Mouse (Mus musculus): ENCODE data around the gene Hps5. TPM values are rescaled to one million over a fixed set of nuclear protein-coding genes. Genes with fewer than 3 reads are reported as not detected.
A peak's percentile ranks its signal among the peaks of the same experiment; 100 is the strongest.

The Hps5 gene
- total and polyA plus RNA-seq, 2 experiments: 9.0 to 11.8 TPM

DNA sequence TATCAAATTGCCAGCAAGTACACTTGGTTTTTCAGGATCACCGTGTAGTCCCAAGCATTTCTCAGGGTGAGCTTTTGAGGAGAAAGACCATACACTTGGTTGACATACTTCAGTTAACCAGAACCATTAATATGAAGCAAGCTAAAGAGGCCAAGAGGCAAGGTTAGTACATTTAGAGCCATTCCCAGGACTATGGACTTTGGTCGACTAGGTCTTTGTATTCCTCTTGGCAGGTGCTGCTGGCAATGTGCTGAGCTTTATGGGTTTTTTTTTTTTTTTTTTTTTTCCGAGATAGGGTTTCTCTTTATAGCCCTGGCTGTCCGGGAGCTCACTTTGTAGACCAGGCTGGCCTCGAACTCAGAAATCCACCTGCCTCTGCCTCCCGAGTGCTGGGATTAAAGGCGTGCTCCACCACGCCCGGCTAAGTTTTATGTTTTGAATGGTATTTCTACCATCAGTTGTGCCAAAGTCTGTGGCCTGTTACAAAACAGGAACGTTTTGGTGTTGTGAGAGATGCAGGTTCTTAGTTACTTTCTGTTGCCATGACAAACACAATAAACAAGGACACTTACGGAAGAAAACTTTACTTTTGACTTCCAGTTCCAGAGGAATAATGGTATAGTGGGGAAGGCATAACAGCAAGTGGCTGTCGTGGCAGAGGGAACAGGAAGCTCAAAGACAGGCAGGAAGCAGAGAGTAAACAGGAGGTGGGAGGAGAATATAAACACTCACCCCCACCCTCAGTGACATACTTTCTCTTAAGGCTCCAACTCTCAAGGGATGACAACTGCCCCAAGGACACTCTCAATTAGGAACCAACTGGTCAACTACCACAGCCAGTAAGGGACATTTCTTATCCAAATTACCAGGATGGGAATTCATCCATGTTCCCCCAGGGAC, 57.1 kb downstream of the Hps5 start:
- Histone ChIP-seq H3K4me3 (ENCODE audit: insufficient read depth, low read depth, low read length) (no peak overlapping the region), H3K4me1 (ENCODE audit: control insufficient read depth, insufficient read depth, low read length) (peaks cover 18% of the 10 kb centered on the region), H3K27me3 (ENCODE audit: control insufficient read depth, insufficient read depth, low read length) (no peaks in the 10 kb centered on the region), H3K27ac (replicated peaks; ENCODE audit: insufficient read depth, low read depth, low read length) (peak overlapping the region; percentile 88), H3K79me2 (ENCODE audit: control insufficient read depth, insufficient read depth, low read length) (no peaks in the 10 kb centered on the region), H3K9ac (ENCODE audit: low read depth, low read length) (peak overlapping the region; percentile 23; the same call in 1 of the 2 replicates), H3K36me3 (ENCODE audit: control insufficient read depth, insufficient read depth, low read length) (no peaks in the 10 kb centered on the region)
- TF ChIP-seq CTCF (IDR thresholded peaks at IDR 0.05; ENCODE audit: low read depth, low read length): no peak
- 25% methylated on average over 12 of the region's 12 CpGs for WGBS
- DNase-seq (ENCODE audit: extremely low read depth, low read depth, low spot score): peak; percentile 97

DNA sequence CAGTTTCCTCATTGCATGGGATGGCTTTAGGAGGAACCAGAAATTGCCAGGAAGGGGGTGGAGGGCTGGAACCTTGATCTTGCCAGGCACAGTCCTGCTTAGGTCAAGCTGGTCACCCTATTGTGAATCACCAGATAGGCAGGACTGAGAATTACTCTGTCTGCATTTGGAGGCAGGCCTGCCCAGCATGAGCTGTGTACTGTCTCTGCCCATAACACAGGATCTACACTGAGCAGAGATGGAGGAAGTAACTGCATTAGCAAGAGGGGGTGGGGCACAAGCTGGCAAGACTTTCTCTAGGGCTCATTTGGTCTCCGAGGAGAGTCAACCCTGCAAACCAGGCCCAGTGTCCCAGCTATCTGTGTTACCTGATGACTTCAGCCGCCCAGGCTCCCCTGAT, 60.9 kb downstream of the Hps5 start:
- no peak overlapping the region for H3K9ac ChIP-seq (ENCODE audit: low read depth, low read length)
- DNase-seq (ENCODE audit: extremely low read depth, low read depth, low spot score): no peak
- TF ChIP-seq CTCF (IDR thresholded peaks at IDR 0.05; ENCODE audit: low read depth, low read length) (no peak), POLR2A (IDR thresholded peaks at IDR 0.05; ENCODE audit: extremely low read depth, insufficient read depth, low read length) (no peak)
- H3K4me1 ChIP-seq (ENCODE audit: control insufficient read depth, insufficient read depth, low read length): peaks cover 25% of the 10 kb centered on the region
- WGBS: 83% methylated on average over 2 of the region's 2 CpGs
- H3K36me3 ChIP-seq (ENCODE audit: control insufficient read depth, insufficient read depth, low read length): peaks cover 10% of the 10 kb centered on the region; the same call in 1 of the 2 replicates
- H3K27ac ChIP-seq (replicated peaks; ENCODE audit: insufficient read depth, low read depth, low read length): no peak overlapping the region
- no peak overlapping the region for H3K4me3 ChIP-seq (ENCODE audit: insufficient read depth, low read depth, low read length)
- H3K27me3 ChIP-seq (ENCODE audit: control insufficient read depth, insufficient read depth, low read length): no peaks in the 10 kb centered on the region
- H3K79me2 ChIP-seq (ENCODE audit: control insufficient read depth, insufficient read depth, low read length): peaks cover 4% of the 10 kb centered on the region; the same call in 1 of the 2 replicates

DNA sequence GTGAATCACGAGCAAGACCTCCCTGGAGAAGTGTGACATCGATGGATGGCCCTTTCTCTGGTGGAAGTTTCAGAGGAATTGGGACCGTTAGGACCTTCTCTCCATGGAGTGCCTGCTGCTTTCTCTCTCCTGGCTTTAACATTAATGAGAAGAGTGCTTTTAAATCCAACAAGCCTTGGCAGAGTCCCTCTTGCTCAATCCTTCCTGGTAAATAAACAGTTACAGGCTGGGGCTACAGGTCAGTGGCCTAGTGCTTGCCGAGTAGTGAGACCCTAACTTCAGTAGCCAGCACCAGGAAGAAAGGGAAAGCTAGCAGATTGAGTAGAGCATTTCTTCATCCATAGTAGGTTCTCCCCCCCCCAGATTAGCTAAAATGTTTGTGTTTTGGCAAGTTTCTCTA, 63.4 kb downstream of the Hps5 start, which contains the start of gene Saa4:
Gene Saa4 (minus strand): TSS at position 146 of the 400 bp plus-strand sequence.
- WGBS: 21% methylated on average over 4 of the region's 4 CpGs
- peak; percentile 88 for DNase-seq (ENCODE audit: extremely low read depth, low read depth, low spot score)
- H3K9ac ChIP-seq (ENCODE audit: low read depth, low read length): peak within 1 kb of the TSS; percentile 83
- no peaks in the 10 kb centered on the region for H3K27me3 ChIP-seq (ENCODE audit: control insufficient read depth, insufficient read depth, low read length)
- H3K4me1 ChIP-seq (ENCODE audit: control insufficient read depth, insufficient read depth, low read length): peaks cover 14% of the 10 kb centered on the region
- TF ChIP-seq POLR2A (IDR thresholded peaks at IDR 0.05; ENCODE audit: extremely low read depth, insufficient read depth, low read length) (0 out of 2 replicates have a peak, but pooled peaks have one; percentile 2), CTCF (IDR thresholded peaks at IDR 0.05; ENCODE audit: low read depth, low read length) (no peak)
- H3K36me3 ChIP-seq (ENCODE audit: control insufficient read depth, insufficient read depth, low read length): peaks cover 24% of the 10 kb centered on the region
- H3K4me3 ChIP-seq (ENCODE audit: insufficient read depth, low read depth, low read length): peak within 1 kb of the TSS; percentile 89
- H3K79me2 ChIP-seq (ENCODE audit: control insufficient read depth, insufficient read depth, low read length): peaks cover 4% of the 10 kb centered on the region; the same call in 1 of the 2 replicates
- H3K27ac ChIP-seq (replicated peaks; ENCODE audit: insufficient read depth, low read depth, low read length): peak within 1 kb of the TSS; percentile 99

DNA sequence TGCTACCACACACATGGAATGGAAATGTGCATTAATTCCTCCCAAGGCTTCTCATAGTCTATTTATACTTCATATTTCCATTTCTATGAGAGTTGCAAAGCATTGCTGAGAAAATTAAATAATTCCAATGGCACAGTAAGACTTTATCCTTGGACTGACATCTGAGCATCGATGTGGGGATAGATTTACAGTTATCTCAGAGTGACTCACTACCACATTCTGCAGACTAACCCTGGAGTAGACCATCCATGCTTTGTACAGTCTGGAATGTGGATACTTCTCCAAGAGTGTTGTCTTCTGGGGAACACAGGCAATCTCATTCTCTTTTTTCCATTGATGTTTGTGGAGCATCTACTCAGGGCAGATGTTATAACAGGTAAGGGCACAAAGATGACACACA, 68.3 kb downstream of the Hps5 start:
- no peak overlapping the region for H3K9ac ChIP-seq (ENCODE audit: low read depth, low read length)
- H3K36me3 ChIP-seq (ENCODE audit: control insufficient read depth, insufficient read depth, low read length): peaks cover 24% of the 10 kb centered on the region
- no peak overlapping the region for H3K27ac ChIP-seq (replicated peaks; ENCODE audit: insufficient read depth, low read depth, low read length)
- H3K27me3 ChIP-seq (ENCODE audit: control insufficient read depth, insufficient read depth, low read length): no peaks in the 10 kb centered on the region
- H3K79me2 ChIP-seq (ENCODE audit: control insufficient read depth, insufficient read depth, low read length): peaks cover 4% of the 10 kb centered on the region; the same call in 1 of the 2 replicates
- H3K4me1 ChIP-seq (ENCODE audit: control insufficient read depth, insufficient read depth, low read length): peaks cover 19% of the 10 kb centered on the region
- 78% methylated on average over 1 of the region's 1 CpGs for WGBS
- no peak overlapping the region for H3K4me3 ChIP-seq (ENCODE audit: insufficient read depth, low read depth, low read length)
- TF ChIP-seq POLR2A (IDR thresholded peaks at IDR 0.05; ENCODE audit: extremely low read depth, insufficient read depth, low read length): no peak
- no peak for TF ChIP-seq CTCF (IDR thresholded peaks at IDR 0.05; ENCODE audit: low read depth, low read length)
- no peak for DNase-seq (ENCODE audit: extremely low read depth, low read depth, low spot score)

DNA sequence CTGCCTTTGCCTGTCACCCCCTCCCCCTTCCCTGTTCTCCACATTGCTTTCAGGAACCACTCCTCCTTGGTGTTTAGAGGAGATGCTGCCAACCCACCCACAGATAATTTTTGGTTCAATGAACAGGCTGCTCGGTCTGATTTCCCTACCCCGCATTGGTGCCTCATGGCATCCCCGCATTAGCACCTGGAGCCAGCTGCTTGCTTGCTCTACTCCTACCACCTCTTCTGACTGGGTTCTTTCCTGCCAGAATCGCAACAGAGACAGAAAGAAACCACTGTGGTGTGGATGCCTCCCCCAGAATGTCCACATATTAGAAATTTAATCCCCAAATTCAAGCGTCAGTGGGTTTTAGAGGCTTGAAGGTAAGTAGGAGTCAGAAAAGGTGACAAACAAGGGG, 71.5 kb downstream of the Hps5 start:
- H3K27me3 ChIP-seq (ENCODE audit: control insufficient read depth, insufficient read depth, low read length): no peaks in the 10 kb centered on the region
- peaks cover 10% of the 10 kb centered on the region for H3K4me1 ChIP-seq (ENCODE audit: control insufficient read depth, insufficient read depth, low read length)
- no peak overlapping the region for H3K27ac ChIP-seq (replicated peaks; ENCODE audit: insufficient read depth, low read depth, low read length)
- TF ChIP-seq CTCF (IDR thresholded peaks at IDR 0.05; ENCODE audit: low read depth, low read length): no peak
- no peak for TF ChIP-seq POLR2A (IDR thresholded peaks at IDR 0.05; ENCODE audit: extremely low read depth, insufficient read depth, low read length)
- H3K79me2 ChIP-seq (ENCODE audit: control insufficient read depth, insufficient read depth, low read length): no peaks in the 10 kb centered on the region
- H3K9ac ChIP-seq (ENCODE audit: low read depth, low read length): no peak overlapping the region
- 68% methylated on average over 5 of the region's 5 CpGs for WGBS
- no peak for DNase-seq (ENCODE audit: extremely low read depth, low read depth, low spot score)
- peaks cover 10% of the 10 kb centered on the region for H3K36me3 ChIP-seq (ENCODE audit: control insufficient read depth, insufficient read depth, low read length)
- H3K4me3 ChIP-seq (ENCODE audit: insufficient read depth, low read depth, low read length): no peak overlapping the region

DNA sequence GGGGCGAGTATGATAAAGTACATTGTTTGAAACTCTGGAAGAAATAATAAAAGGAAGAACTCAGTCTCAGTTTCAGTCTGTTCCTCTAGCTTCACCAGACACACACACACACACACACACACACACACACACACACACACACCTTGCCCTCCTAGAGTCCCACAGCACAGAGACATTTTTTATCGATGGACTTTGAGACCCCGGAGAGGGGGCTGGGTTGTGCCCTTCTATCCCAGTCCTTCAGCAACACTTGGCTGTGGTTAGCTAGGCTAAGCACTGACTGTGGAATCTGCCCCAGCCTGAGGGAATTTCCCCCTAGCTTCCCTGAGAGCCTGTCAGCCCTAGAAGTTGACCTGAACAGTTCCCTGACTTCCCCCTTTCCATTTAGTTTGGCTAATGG, 72.0 kb downstream of the Hps5 start:
- peaks cover 15% of the 10 kb centered on the region for H3K4me1 ChIP-seq (ENCODE audit: control insufficient read depth, insufficient read depth, low read length)
- H3K4me3 ChIP-seq (ENCODE audit: insufficient read depth, low read depth, low read length): no peak overlapping the region
- H3K36me3 ChIP-seq (ENCODE audit: control insufficient read depth, insufficient read depth, low read length): peaks cover 4% of the 10 kb centered on the region
- DNase-seq (ENCODE audit: extremely low read depth, low read depth, low spot score): peak; percentile 44
- H3K9ac ChIP-seq (ENCODE audit: low read depth, low read length): no peak overlapping the region
- no peak overlapping the region for H3K27ac ChIP-seq (replicated peaks; ENCODE audit: insufficient read depth, low read depth, low read length)
- 41% methylated on average over 3 of the region's 3 CpGs for WGBS
- H3K27me3 ChIP-seq (ENCODE audit: control insufficient read depth, insufficient read depth, low read length): no peaks in the 10 kb centered on the region
- TF ChIP-seq POLR2A (IDR thresholded peaks at IDR 0.05; ENCODE audit: extremely low read depth, insufficient read depth, low read length) (no peak), CTCF (IDR thresholded peaks at IDR 0.05; ENCODE audit: low read depth, low read length) (no peak)
- H3K79me2 ChIP-seq (ENCODE audit: control insufficient read depth, insufficient read depth, low read length): no peaks in the 10 kb centered on the region
